Mouse (Mus musculus): ENCODE data around the gene Zpld1. TPM values are rescaled to one million over a fixed set of nuclear protein-coding genes. Genes with fewer than 3 reads are reported as not detected.

The Zpld1 gene
- polyA plus RNA-seq, 1 experiment from 2014 or later: not detected

GRCm38 (mm10) chr16:55190397-55190796 is 107.4 kb downstream of the Zpld1 start:
- Histone ChIP-seq H3K27me3 (ENCODE audit: insufficient read depth, poor library complexity, severe bottlenecking) (no peaks in the 10 kb centered on the region), H3K9me3 (no peaks in the 10 kb centered on the region), H3K27ac (no peak overlapping the region), H3K4me3 (no peak overlapping the region), H3K36me3 (no peaks in the 10 kb centered on the region), H3K4me1 (no peaks in the 10 kb centered on the region)
- no peak for DNase-seq (ENCODE audit: low spot score)
- WGBS: 75% methylated on average over 2 of the region's 2 CpGs

GRCm38 (mm10) chr16:55185370-55185769 is 112.4 kb downstream of the Zpld1 start:
- no peaks in the 10 kb centered on the region for H3K9me3 ChIP-seq
- no peaks in the 10 kb centered on the region for H3K27me3 ChIP-seq (ENCODE audit: insufficient read depth, poor library complexity, severe bottlenecking)
- H3K36me3 ChIP-seq: no peaks in the 10 kb centered on the region
- 81% methylated on average over 1 of the region's 1 CpGs for WGBS
- H3K4me1 ChIP-seq: no peaks in the 10 kb centered on the region
- no peak overlapping the region for H3K4me3 ChIP-seq
- DNase-seq (ENCODE audit: low spot score): no peak
- H3K27ac ChIP-seq: no peak overlapping the region

Measured in heart, embryonic 10.5 days (tissue).